Mouse (Mus musculus) CH12.LX (cell line): Measurements from ENCODE around the gene B230217C12Rik. TPM values are rescaled to one million over a fixed set of nuclear protein-coding genes. Genes with fewer than 3 reads are reported as not detected.

Experiments
- DNase-seq: peaks from one replicate; pipeline ENCODE4 v3.0.0-alpha.2; 2013; ENCODE audit errors: extremely low read depth
- H3K27ac ChIP-seq: 2 replicates; pipeline ENCODE4 v1.5.1; 2012; ENCODE audit warnings: low read depth, mild to moderate bottlenecking, control low read depth, moderate library complexity; ENCODE audit not compliant: insufficient read depth
- H3K27me3 ChIP-seq: replicated peaks from 2 replicates; pipeline ENCODE3; 2012; ENCODE audit warnings: inconsistent platforms
- H3K36me3 ChIP-seq, 2 experiments: replicated peaks in 1 of 2; 2 replicates each; pipeline versions ENCODE3 to v1.6.1; 2012; ENCODE audit warnings: inconsistent platforms in 1 of 2, low read length in 1 of 2, mild to moderate bottlenecking in 1 of 2, mixed read lengths in 1 of 2, moderate library complexity in 1 of 2; ENCODE audit not compliant: control insufficient read depth in 1 of 2, insufficient read depth in 1 of 2
- H3K4me1 ChIP-seq, 2 experiments: 2 replicates each; pipeline ENCODE4 v1.6.1; 2012; ENCODE audit warnings: inconsistent platforms in 1 of 2, moderate library complexity in 1 of 2; ENCODE audit not compliant: insufficient read depth in 2 of 2, control insufficient read depth in 1 of 2
- H3K4me2 ChIP-seq: 2 replicates; pipeline ENCODE4 v1.6.1; 2012; ENCODE audit warnings: low read depth, mild to moderate bottlenecking, control low read depth; ENCODE audit not compliant: poor library complexity, insufficient read depth, severe bottlenecking
- H3K4me3 ChIP-seq, 3 experiments: fragments of 150-350 bp in 1 of 3; sonication (generic) in 1 of 3; replicated peaks in 1 of 3; 2 replicates each; pipeline versions ENCODE3 to v1.5.1; 2011 to 2012; ENCODE audit warnings: low read depth in 2 of 3, low read length in 2 of 3, mild to moderate bottlenecking in 2 of 3, moderate library complexity in 2 of 3, control low read depth in 1 of 3, improper control_type of control experiment in 1 of 3, inconsistent platforms in 1 of 3, mixed read lengths in 1 of 3; ENCODE audit not compliant: poor library complexity in 1 of 3
- H3K79me2 ChIP-seq: replicated peaks from 2 replicates; pipeline ENCODE4 v1.6.1; 2012; ENCODE audit warnings: mild to moderate bottlenecking, moderate library complexity; ENCODE audit not compliant: control insufficient read depth, poor library complexity, insufficient read depth, severe bottlenecking; ENCODE audit errors: extremely low read depth
- H3K9ac ChIP-seq: 2 replicates; pipeline ENCODE4 v1.6.1; 2012; ENCODE audit warnings: low read depth, mild to moderate bottlenecking, control low read depth, moderate library complexity; ENCODE audit not compliant: insufficient read depth
- H3K9me3 ChIP-seq: replicated peaks from 2 replicates; pipeline ENCODE3; 2012; ENCODE audit warnings: low read length, inconsistent platforms, mixed read lengths
- CHD1 ChIP-seq: IDR thresholded peaks from 2 replicates; pipeline ENCODE4 v1.6.1; 2012; ENCODE audit warnings: low read depth, low read length, improper control_type of control experiment, inconsistent platforms
- CHD2 ChIP-seq: IDR thresholded peaks from 2 replicates; pipeline ENCODE4 v1.6.1; 2011; ENCODE audit warnings: low read length, improper control_type of control experiment
- ELF1 ChIP-seq: IDR thresholded peaks from 2 replicates; pipeline ENCODE4 v1.6.1; 2014; ENCODE audit warnings: low read depth, mild to moderate bottlenecking, inconsistent platforms, low read length, improper control_type of control experiment
- EP300 ChIP-seq: IDR thresholded peaks from 2 replicates; pipeline ENCODE4 v1.6.1; 2011; ENCODE audit warnings: low read length, improper control_type of control experiment
- ETS1 ChIP-seq: conservative IDR thresholded peaks from 2 replicates; pipeline ENCODE4 v1.6.1; 2012; ENCODE audit warnings: low read depth, mild to moderate bottlenecking, inconsistent platforms, low read length, improper control_type of control experiment, moderate library complexity
- GABPA ChIP-seq: IDR thresholded peaks from 2 replicates; pipeline ENCODE4 v1.6.1; 2012; ENCODE audit warnings: low read depth, low read length, improper control_type of control experiment, inconsistent platforms; ENCODE audit not compliant: insufficient replicate concordance
- IRF4 ChIP-seq: IDR thresholded peaks from 2 replicates; pipeline ENCODE4 v1.6.1; 2014; ENCODE audit warnings: low read depth, mild to moderate bottlenecking, inconsistent platforms, low read length, improper control_type of control experiment
- JUN ChIP-seq: IDR thresholded peaks from 2 replicates; pipeline ENCODE4 v1.6.1; 2011; ENCODE audit warnings: low read depth, mild to moderate bottlenecking, low read length, improper control_type of control experiment, moderate library complexity; ENCODE audit not compliant: insufficient read depth
- KAT2A ChIP-seq: IDR thresholded peaks from 2 replicates; pipeline ENCODE4 v1.6.1; 2012; ENCODE audit warnings: low read length, improper control_type of control experiment, inconsistent platforms; ENCODE audit not compliant: insufficient replicate concordance
- MAX ChIP-seq: IDR thresholded peaks from 2 replicates; pipeline ENCODE4 v1.6.1; 2011; ENCODE audit warnings: low read length, improper control_type of control experiment
- MEF2A ChIP-seq: IDR thresholded peaks from 2 replicates; pipeline ENCODE4 v1.6.1; 2014; ENCODE audit warnings: low read depth, mild to moderate bottlenecking, inconsistent platforms, low read length, improper control_type of control experiment, borderline replicate concordance
- MXI1 ChIP-seq: IDR thresholded peaks from 2 replicates; pipeline ENCODE4 v1.6.1; 2011; ENCODE audit warnings: mild to moderate bottlenecking, low read depth, low read length, improper control_type of control experiment
- MYC ChIP-seq: IDR thresholded peaks from 2 replicates; pipeline ENCODE4 v1.6.1; 2011; ENCODE audit warnings: low read depth, mild to moderate bottlenecking, improper control_type of control experiment, low read length
- NELFE ChIP-seq: IDR thresholded peaks from 2 replicates; pipeline ENCODE4 v1.6.1; 2011; ENCODE audit warnings: low read depth, low read length, improper control_type of control experiment
- NRF1 ChIP-seq: IDR thresholded peaks from 2 replicates; pipeline ENCODE4 v1.6.1; 2014; ENCODE audit warnings: low read depth, mild to moderate bottlenecking, inconsistent platforms, low read length, improper control_type of control experiment, moderate library complexity
- POLR2A ChIP-seq: IDR thresholded peaks from 2 replicates; pipeline ENCODE4 v1.6.1; 2011; ENCODE audit warnings: low read depth, mild to moderate bottlenecking, improper control_type of control experiment, low read length
- SIN3A ChIP-seq: IDR thresholded peaks from 2 replicates; pipeline ENCODE4 v1.6.1; 2012; ENCODE audit warnings: low read length, improper control_type of control experiment, inconsistent platforms
- SMC3 ChIP-seq: IDR thresholded peaks from 2 replicates; pipeline ENCODE4 v1.6.1; 2011; ENCODE audit warnings: low read depth, low read length, improper control_type of control experiment
- TBP ChIP-seq: conservative IDR thresholded peaks from 2 replicates; pipeline ENCODE4 v1.6.1; 2011; ENCODE audit warnings: low read depth, low read length, improper control_type of control experiment
- TCF12 ChIP-seq: IDR thresholded peaks from 2 replicates; pipeline ENCODE4 v1.6.1; 2014; ENCODE audit warnings: low read depth, mild to moderate bottlenecking, inconsistent platforms, low read length, improper control_type of control experiment
- USF1 ChIP-seq: IDR thresholded peaks from 2 replicates; pipeline ENCODE4 v1.6.1; 2014; ENCODE audit warnings: low read depth, mild to moderate bottlenecking, inconsistent platforms, low read length, improper control_type of control experiment
- USF2 ChIP-seq: conservative IDR thresholded peaks from 2 replicates; pipeline ENCODE4 v1.6.1; 2011; ENCODE audit warnings: low read depth, low read length, improper control_type of control experiment
- ZKSCAN1 ChIP-seq: IDR thresholded peaks from 2 replicates; pipeline ENCODE4 v1.6.1; 2012; ENCODE audit warnings: low read depth, inconsistent platforms, low read length, improper control_type of control experiment, borderline replicate concordance
- ZMIZ1 ChIP-seq: IDR thresholded peaks from 2 replicates; pipeline ENCODE4 v1.6.1; 2012; ENCODE audit warnings: low read depth, mild to moderate bottlenecking, inconsistent platforms, low read length, improper control_type of control experiment
- ZNF384 ChIP-seq: IDR thresholded peaks from 2 replicates; pipeline ENCODE4 v1.6.1; 2012; ENCODE audit warnings: low read depth, low read length, improper control_type of control experiment, inconsistent platforms
- dilution Hi-C: fragments of 300-500 bp; cut with MboI; formaldehyde crosslinking; loops from 2 replicates; pipeline ENCODE4 v1.14.3; 2020; ENCODE audit warnings: low sequenced_read_pairs; ENCODE audit not compliant: extremely low pct_unique_long_range_greater_than_20kb, extremely low pct_ligation_motif_present
- in situ Hi-C: fragments of 300-500 bp; cut with MboI; formaldehyde crosslinking; loops from 3 replicates; pipeline ENCODE4 v1.14.3; 2019; ENCODE audit warnings: low sequenced_read_pairs, low pct_ligation_motif_present, low pct_unique_long_range_greater_than_20kb, mixed read lengths
- polyA plus RNA-seq: library from polyadenylated mRNA; unstranded; fragments of >175 nt; gene quantifications from 2 replicates; pipeline ENCODE4 v1.2.1, GENCODE M21; 2012; ENCODE audit warnings: low read depth; ENCODE audit not compliant: insufficient read length
- total RNA-seq, 2 experiments: library from RNA; depleted of rRNA; stranded (reverse); fragments of 300-350 nt in 1 of 2; fragments of >200 nt in 1 of 2; gene quantifications; 2 replicates each; pipeline ENCODE4 v1.2.3; 2012 to 2014

Gene B230217C12Rik
- total and polyA plus RNA-seq, 3 experiments: 4.6 to 14.0 (median 11.9) TPM

DNA sequence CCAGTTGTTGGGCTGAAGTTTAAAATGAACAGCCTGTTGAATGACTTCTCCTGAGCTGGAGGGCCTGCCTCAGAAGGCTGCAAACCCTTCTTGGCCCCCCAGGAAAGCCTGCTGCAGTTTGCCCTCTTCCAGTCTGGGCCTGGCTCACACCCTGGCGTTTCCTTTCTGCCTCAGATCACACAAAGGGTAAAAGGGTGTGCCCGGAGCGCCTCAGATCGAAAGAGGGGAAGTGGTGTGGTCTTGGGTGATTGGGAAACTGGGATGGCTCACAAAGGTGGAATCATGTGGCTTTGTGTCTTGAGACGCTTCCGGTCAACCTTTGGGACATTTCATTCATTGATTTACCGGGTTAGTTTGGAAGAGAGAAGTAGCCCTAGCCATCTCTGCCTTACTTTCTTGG is 14.2 kb upstream of the B230217C12Rik start:
- H3K27ac ChIP-seq: no peak overlapping the region
- peaks cover 12 to 63% of the 10 kb centered on the region in 2 experiments for H3K36me3 ChIP-seq
- no peak overlapping the region for H3K9ac ChIP-seq
- in situ Hi-C loops: no loop called here
- H3K27me3 ChIP-seq: no peaks in the 10 kb centered on the region
- no peak overlapping the region for H3K4me3 ChIP-seq
- dilution Hi-C loops: no loop called here
- TF ChIP-seq SMC3: no peak
- no peak for TF ChIP-seq ZNF384
- TF ChIP-seq JUN: no peak
- TF ChIP-seq MXI1: no peak
- no peak for TF ChIP-seq TBP
- no peak for TF ChIP-seq ELF1
- TF ChIP-seq CHD2: no peak
- TF ChIP-seq ZKSCAN1: no peak
- no peak for TF ChIP-seq SIN3A
- TF ChIP-seq ETS1: no peak
- TF ChIP-seq USF1: no peak
- TF ChIP-seq NRF1: no peak
- no peak for TF ChIP-seq ZMIZ1
- TF ChIP-seq MAX: no peak
- no peak for TF ChIP-seq KAT2A
- TF ChIP-seq MEF2A: no peak
- no peak for TF ChIP-seq POLR2A
- no peak for TF ChIP-seq USF2
- TF ChIP-seq NELFE: no peak
- TF ChIP-seq EP300: no peak
- no peaks in the 10 kb centered on the region for H3K79me2 ChIP-seq
- H3K9me3 ChIP-seq: no peaks in the 10 kb centered on the region
- no peak overlapping the region for H3K4me2 ChIP-seq
- DNase-seq: no peak
- H3K4me1 ChIP-seq: peaks cover 17 to 35% of the 10 kb centered on the region in 2 experiments

GRCm38 (mm10) chr11:97827654-97828053 is 12.9 kb upstream of the B230217C12Rik start:
- Histone ChIP-seq H3K9ac (no peak overlapping the region), H3K79me2 (no peaks in the 10 kb centered on the region), H3K27me3 (no peaks in the 10 kb centered on the region), H3K36me3 (peaks cover 12 to 68% of the 10 kb centered on the region in 2 experiments), H3K4me3 (no peak overlapping the region), H3K27ac (no peak overlapping the region), H3K4me1 (peaks cover 15 to 37% of the 10 kb centered on the region in 2 experiments), H3K9me3 (no peaks in the 10 kb centered on the region), H3K4me2 (no peak overlapping the region)
- no peak for TF ChIP-seq CHD1
- no peak for TF ChIP-seq MAX
- no peak for TF ChIP-seq ZMIZ1
- TF ChIP-seq ETS1: no peak
- TF ChIP-seq TCF12: no peak
- no peak for TF ChIP-seq MXI1
- TF ChIP-seq GABPA: no peak
- TF ChIP-seq KAT2A: no peak
- TF ChIP-seq POLR2A: no peak
- TF ChIP-seq IRF4: no peak
- no peak for TF ChIP-seq MYC
- no peak for DNase-seq
- in situ Hi-C loops (no loop called here), dilution Hi-C loops (no loop called here)
